Mouse (Mus musculus) hindbrain, embryonic 14.5 days (tissue): ENCODE results near the gene Gm28035. TPM values are rescaled to one million over a fixed set of nuclear protein-coding genes. Genes with fewer than 3 reads are reported as not detected.

Source experiments
- ATAC-seq: fragments of 200-750 bp; cut with Nextera tagmentation; 2 replicates; pipeline ENCODE4 v1.8.0; 2017; ENCODE audit warnings: moderate number of reproducible peaks, mild to moderate bottlenecking, moderate TSS enrichment, moderate library complexity; ENCODE audit not compliant: low FRiP score
- DNase-seq: peaks from one replicate; pipeline ENCODE4 v3.0.0-alpha.2; 2015; ENCODE audit warnings: low spot score
- H3K27ac ChIP-seq: fragments of 300-500 bp; sonication (generic); 2 replicates; pipeline ENCODE4 v1.5.1; 2014; ENCODE audit warnings: mild to moderate bottlenecking, moderate library complexity
- H3K27me3 ChIP-seq: fragments of 300-500 bp; sonication (generic); 2 replicates; pipeline ENCODE4 v1.6.1; 2014; ENCODE audit warnings: mild to moderate bottlenecking, low read length, mixed read lengths; ENCODE audit not compliant: control insufficient read depth, insufficient read depth
- H3K36me3 ChIP-seq: fragments of 300-500 bp; sonication (generic); replicated peaks from 2 replicates; pipeline ENCODE4 v1.6.1; 2014; ENCODE audit not compliant: control insufficient read depth, insufficient read depth
- H3K4me1 ChIP-seq: fragments of 300-500 bp; sonication (generic); replicated peaks from 2 replicates; pipeline ENCODE4 v1.6.1; 2014; ENCODE audit warnings: antibody characterized with exemption, low read length, mixed read lengths; ENCODE audit not compliant: control insufficient read depth, insufficient read depth
- H3K4me2 ChIP-seq: fragments of 300-500 bp; sonication (generic); replicated peaks from 2 replicates; pipeline ENCODE4 v1.6.1; 2014; ENCODE audit warnings: mild to moderate bottlenecking, moderate library complexity
- H3K4me3 ChIP-seq: fragments of 300-500 bp; sonication (generic); replicated peaks from 2 replicates; pipeline ENCODE4 v1.5.1; 2014; ENCODE audit warnings: mild to moderate bottlenecking, low read length
- H3K9ac ChIP-seq: fragments of 300-500 bp; sonication (generic); 2 replicates; pipeline ENCODE4 v1.6.1; 2014
- H3K9me3 ChIP-seq: fragments of 300-500 bp; sonication (generic); 2 replicates; pipeline ENCODE4 v1.6.1; 2016; ENCODE audit warnings: low read length; ENCODE audit not compliant: control insufficient read depth
- WGBS: fragments of 180-500 bp; shearing (Covaris S2); extraction: QIAGEN DNeasy Blood & Tissue Kit; methylation state at CpG from one replicate; pipeline ENCODE4 v1.1.7; 2014; 5-methylcytosine and 5-hydroxymethylcytosine counted together
- polyA plus RNA-seq: library from polyadenylated mRNA; unstranded; fragments of >200 nt; fragmentation: Nextera tagmentation; extraction: Ambion mirVana; gene quantifications from 2 replicates; pipeline ENCODE4 v1.2.1, GENCODE M21; 2014

The Gm28035 gene
- polyA plus RNA-seq, 1 experiment from 2014 or later, result 0.07 TPM

GRCm38 (mm10) chr2:30257699-30258460 is 17.5 kb downstream of the Gm28035 start:
- peaks cover 78% of the 10 kb centered on the region for H3K36me3 ChIP-seq

GRCm38 (mm10) chr2:30258600-30258999 is 18.2 kb downstream of the Gm28035 start:
- 87% methylated on average over 4 of the region's 4 CpGs for WGBS
- H3K36me3 ChIP-seq, result peaks cover 86% of the 10 kb centered on the region
- H3K9me3 ChIP-seq, result no peaks in the 10 kb centered on the region
- DNase-seq (no peak), ATAC-seq (no peak)
- no peak overlapping the region for H3K4me2 ChIP-seq
- H3K27ac ChIP-seq, result no peak overlapping the region
- H3K4me3 ChIP-seq, result no peak overlapping the region
- H3K27me3 ChIP-seq, result no peaks in the 10 kb centered on the region
- H3K4me1 ChIP-seq, result 0 out of 2 replicates have a peak, but pooled peaks cover 3% of the 10 kb centered on the region
- no peak overlapping the region for H3K9ac ChIP-seq

More at GRCm38 (mm10) chr2:30257699-30258460, 17.5 kb downstream of the Gm28035 start:
- H3K4me2 ChIP-seq, result no peak overlapping the region
- DNase-seq, result no peak
- no peak overlapping the region for H3K4me3 ChIP-seq
- ATAC-seq, result no peak
- no peaks in the 10 kb centered on the region for H3K9me3 ChIP-seq
- H3K4me1 ChIP-seq, result no peaks in the 10 kb centered on the region
- H3K9ac ChIP-seq, result no peak overlapping the region
- H3K27me3 ChIP-seq, result no peaks in the 10 kb centered on the region
- WGBS, result 91% methylated on average over 7 of the region's 7 CpGs
- no peak overlapping the region for H3K27ac ChIP-seq

- Histone ChIP-seq H3K4me1 (peaks cover 3% of the 10 kb centered on the region; the same call in 1 of the 2 replicates), H3K9ac (no peak overlapping the region), H3K9me3 (no peaks in the 10 kb centered on the region), H3K4me3 (no peak overlapping the region), H3K27ac (no peak overlapping the region), H3K4me2 (no peak overlapping the region), H3K36me3 (peaks cover 93% of the 10 kb centered on the region), H3K27me3 (no peaks in the 10 kb centered on the region)
- DNase-seq, result no peak
- 90% methylated on average over 15 of the region's 15 CpGs for WGBS
- no peak for ATAC-seq
These were observed 19.0 kb downstream of the Gm28035 start for GRCm38 (mm10) chr2:30259131-30260064.

GRCm38 (mm10) chr2:30261064-30261736 is 20.8 kb downstream of the Gm28035 start:
- WGBS, result 90% methylated on average over 4 of the region's 4 CpGs
- ATAC-seq (no peak), DNase-seq (no peak)
- H3K27me3 ChIP-seq, result no peaks in the 10 kb centered on the region
- H3K9me3 ChIP-seq, result no peaks in the 10 kb centered on the region
- no peak overlapping the region for H3K27ac ChIP-seq
- peaks cover 83% of the 10 kb centered on the region for H3K36me3 ChIP-seq
- no peak overlapping the region for H3K9ac ChIP-seq
- H3K4me2 ChIP-seq, result no peak overlapping the region
- no peak overlapping the region for H3K4me3 ChIP-seq
- peaks cover 20% of the 10 kb centered on the region for H3K4me1 ChIP-seq

- no peaks in the 10 kb centered on the region for H3K27me3 ChIP-seq
- H3K9ac ChIP-seq, result no peak overlapping the region
- no peak overlapping the region for H3K27ac ChIP-seq
- peaks cover 20% of the 10 kb centered on the region for H3K4me1 ChIP-seq
- ATAC-seq (no peak), DNase-seq (no peak)
- WGBS, result 80% methylated on average over 18 of the region's 18 CpGs
- H3K4me3 ChIP-seq, result no peak overlapping the region
- H3K9me3 ChIP-seq, result no peaks in the 10 kb centered on the region
- H3K4me2 ChIP-seq, result no peak overlapping the region
- H3K36me3 ChIP-seq, result peaks cover 73% of the 10 kb centered on the region
These were observed 21.8 kb downstream of the Gm28035 start for GRCm38 (mm10) chr2:30261921-30262839.

GRCm38 (mm10) chr2:30262840-30263441 is 22.6 kb downstream of the Gm28035 start:
- H3K9me3 ChIP-seq, result no peaks in the 10 kb centered on the region
- DNase-seq, result peak; percentile 71
- no peak overlapping the region for H3K27ac ChIP-seq
- WGBS, result 40% methylated on average over 4 of the region's 4 CpGs
- no peaks in the 10 kb centered on the region for H3K27me3 ChIP-seq
- peak; percentile 73; the same call in 1 of the 2 replicates for ATAC-seq
- no peak overlapping the region for H3K4me2 ChIP-seq
- H3K9ac ChIP-seq, result no peak overlapping the region
- peaks cover 66% of the 10 kb centered on the region for H3K36me3 ChIP-seq
- no peak overlapping the region for H3K4me3 ChIP-seq
- H3K4me1 ChIP-seq, result peaks cover 20% of the 10 kb centered on the region

- Histone ChIP-seq H3K27ac (no peak overlapping the region), H3K36me3 (peaks cover 57% of the 10 kb centered on the region), H3K4me3 (no peak overlapping the region), H3K9ac (no peak overlapping the region), H3K9me3 (no peaks in the 10 kb centered on the region), H3K27me3 (no peaks in the 10 kb centered on the region), H3K4me2 (no peak overlapping the region), H3K4me1 (peaks cover 20% of the 10 kb centered on the region)
- DNase-seq (no peak), ATAC-seq (no peak)
- WGBS, result 94% methylated on average over 6 of the region's 6 CpGs
These were observed 23.4 kb downstream of the Gm28035 start for GRCm38 (mm10) chr2:30263811-30264210.
